Mouse (Mus musculus) mouse embryonic stem cell (cell line): ENCODE data around the gene Prodh2.

Source experiments
- in situ Hi-C, 2 experiments: fragments of 300-500 bp; cut with MboI; formaldehyde crosslinking; loops; 1 replicate in 1 of 2; 3 replicates in 1 of 2; pipeline ENCODE4 v1.14.3; 2019 to 2020; ENCODE audit warnings: low sequenced_read_pairs in 2 of 2, low pct_unique_long_range_greater_than_20kb in 1 of 2, mixed read lengths in 1 of 2; ENCODE audit not compliant: unreplicated experiment in 1 of 2

Prodh2 gene

GRCm38 (mm10) chr7:30562526-30563116 lies 69.2 kb downstream of the Prodh2 start:
- in situ Hi-C loops = no loop called here
